Mouse (Mus musculus) ES-E14 (cell line): ENCODE measurements around the gene Dkkl1.

ENCODE experiments used
- CHD2 ChIP-seq: IDR thresholded peaks from 2 replicates; pipeline ENCODE4 v1.6.1; 2014; ENCODE audit warnings: mild to moderate bottlenecking, low read depth, low read length, inconsistent platforms
- ZNF384 ChIP-seq: IDR thresholded peaks from 2 replicates; pipeline ENCODE4 v1.6.1; 2012; ENCODE audit warnings: low read depth, low read length, inconsistent platforms

GRCm38 (mm10) chr7:45196994-45197393 is 15.0 kb downstream of the Dkkl1 start:
- no peak for TF ChIP-seq ZNF384
- TF ChIP-seq CHD2 = no peak
